Mouse (Mus musculus): ENCODE data around the gene Cpm. TPM values are rescaled to one million over a fixed set of nuclear protein-coding genes. Genes with fewer than 3 reads are reported as not detected.

The Cpm gene
- polyA plus RNA-seq, 2 experiments = 24.4 to 41.6 TPM

GRCm38 (mm10) chr10:117681543-117681942 lies 52.2 kb downstream of the Cpm start:
- H3K9ac ChIP-seq (ENCODE audit: low read depth, low read length, severe bottlenecking) = no peak overlapping the region
- H3K4me1 ChIP-seq (ENCODE audit: control insufficient read depth, insufficient read depth, low read length) = peaks cover 6% of the 10 kb centered on the region; the same call in 1 of the 2 replicates
- WGBS = 93% methylated on average over 3 of the region's 3 CpGs
- DNase-seq (ENCODE audit: low spot score) = no peak
- no peak for ATAC-seq (ENCODE audit: low FRiP score, low read depth)
- H3K4me2 ChIP-seq (replicated peaks; ENCODE audit: low read depth, low read length, severe bottlenecking) = no peak overlapping the region
- H3K27ac ChIP-seq (replicated peaks; ENCODE audit: low read depth, low read length) = no peak overlapping the region
- H3K36me3 ChIP-seq (ENCODE audit: control insufficient read depth, insufficient read depth, low read length) = no peaks in the 10 kb centered on the region
- no peaks in the 10 kb centered on the region for H3K27me3 ChIP-seq (ENCODE audit: control insufficient read depth, insufficient read depth, low read length)
- H3K4me3 ChIP-seq (replicated peaks; ENCODE audit: low read length) = no peak overlapping the region
- no peak for TF ChIP-seq POLR2A (IDR thresholded peaks at IDR 0.05; ENCODE audit: borderline replicate concordance, extremely low read depth, insufficient read depth, insufficient read length)
- no peaks in the 10 kb centered on the region for H3K9me3 ChIP-seq (ENCODE audit: control insufficient read depth, low read length)

GRCm38 (mm10) chr10:117681999-117682857 lies 52.9 kb downstream of the Cpm start:
- 0 out of 2 replicates have a peak, but pooled peaks cover under 1% of the 10 kb centered on the region for H3K36me3 ChIP-seq (ENCODE audit: control insufficient read depth, insufficient read depth, low read length)
- WGBS = 69% methylated on average over 14 of the region's 14 CpGs
- no peak overlapping the region for H3K9ac ChIP-seq (ENCODE audit: low read depth, low read length, severe bottlenecking)
- TF ChIP-seq POLR2A (IDR thresholded peaks at IDR 0.05; ENCODE audit: borderline replicate concordance, extremely low read depth, insufficient read depth, insufficient read length) = no peak
- ATAC-seq (ENCODE audit: low FRiP score, low read depth) (no peak), DNase-seq (ENCODE audit: low spot score) (no peak)
- no peak overlapping the region for H3K4me3 ChIP-seq (replicated peaks; ENCODE audit: low read length)
- H3K27me3 ChIP-seq (ENCODE audit: control insufficient read depth, insufficient read depth, low read length) = no peaks in the 10 kb centered on the region
- H3K4me2 ChIP-seq (replicated peaks; ENCODE audit: low read depth, low read length, severe bottlenecking) = no peak overlapping the region
- H3K4me1 ChIP-seq (ENCODE audit: control insufficient read depth, insufficient read depth, low read length) = peaks cover 4% of the 10 kb centered on the region; the same call in 1 of the 2 replicates
- no peak overlapping the region for H3K27ac ChIP-seq (replicated peaks; ENCODE audit: low read depth, low read length)
- H3K9me3 ChIP-seq (ENCODE audit: control insufficient read depth, low read length) = no peaks in the 10 kb centered on the region

GRCm38 (mm10) chr10:117682858-117683733 lies 53.8 kb downstream of the Cpm start:
- DNase-seq (ENCODE audit: low spot score) (no peak), ATAC-seq (ENCODE audit: low FRiP score, low read depth) (peak; percentile 63)
- 58% methylated on average over 30 of the region's 30 CpGs for WGBS
- Histone ChIP-seq H3K36me3 (ENCODE audit: control insufficient read depth, insufficient read depth, low read length) (0 out of 2 replicates have a peak, but pooled peaks cover 6% of the 10 kb centered on the region), H3K4me3 (replicated peaks; ENCODE audit: low read length) (no peak overlapping the region), H3K27me3 (ENCODE audit: control insufficient read depth, insufficient read depth, low read length) (no peaks in the 10 kb centered on the region), H3K4me1 (ENCODE audit: control insufficient read depth, insufficient read depth, low read length) (peaks cover 4% of the 10 kb centered on the region; the same call in 1 of the 2 replicates), H3K9ac (ENCODE audit: low read depth, low read length, severe bottlenecking) (peak overlapping the region; percentile 8; the same call in 1 of the 2 replicates), H3K9me3 (ENCODE audit: control insufficient read depth, low read length) (no peaks in the 10 kb centered on the region), H3K27ac (replicated peaks; ENCODE audit: low read depth, low read length) (no peak overlapping the region), H3K4me2 (replicated peaks; ENCODE audit: low read depth, low read length, severe bottlenecking) (0 out of 2 replicates have a peak overlapping the region, but pooled peaks have one; percentile 2)
- TF ChIP-seq POLR2A (IDR thresholded peaks at IDR 0.05; ENCODE audit: borderline replicate concordance, extremely low read depth, insufficient read depth, insufficient read length) = no peak

GRCm38 (mm10) chr10:117683734-117684037 lies 54.4 kb downstream of the Cpm start:
- Histone ChIP-seq H3K4me1 (ENCODE audit: control insufficient read depth, insufficient read depth, low read length) (peaks cover 4% of the 10 kb centered on the region; the same call in 1 of the 2 replicates), H3K9me3 (ENCODE audit: control insufficient read depth, low read length) (no peaks in the 10 kb centered on the region), H3K4me3 (replicated peaks; ENCODE audit: low read length) (no peak overlapping the region), H3K36me3 (ENCODE audit: control insufficient read depth, insufficient read depth, low read length) (peaks cover 12% of the 10 kb centered on the region), H3K4me2 (replicated peaks; ENCODE audit: low read depth, low read length, severe bottlenecking) (no peak overlapping the region), H3K27ac (replicated peaks; ENCODE audit: low read depth, low read length) (no peak overlapping the region), H3K27me3 (ENCODE audit: control insufficient read depth, insufficient read depth, low read length) (no peaks in the 10 kb centered on the region), H3K9ac (ENCODE audit: low read depth, low read length, severe bottlenecking) (no peak overlapping the region; the same call in 1 of the 2 replicates)
- WGBS = 90% methylated on average over 9 of the region's 9 CpGs
- no peak for TF ChIP-seq POLR2A (IDR thresholded peaks at IDR 0.05; ENCODE audit: borderline replicate concordance, extremely low read depth, insufficient read depth, insufficient read length)
- ATAC-seq (ENCODE audit: low FRiP score, low read depth) = no peak
- DNase-seq (ENCODE audit: low spot score) = no peak
